Mouse (Mus musculus) G1E-ER4 (cell line): Measurements from ENCODE around the gene Klhdc9. TPM values are rescaled to one million over a fixed set of nuclear protein-coding genes. Genes with fewer than 3 reads are reported as not detected.

Experiments
- GATA1 ChIP-seq: IDR thresholded peaks from one replicate; pipeline ENCODE4 v1.8.0; 2012; ENCODE audit warnings: low read length, inconsistent platforms
- polyA plus RNA-seq: library from polyadenylated mRNA; stranded (reverse); fragments of >175 nt; gene quantifications from 2 replicates; pipeline ENCODE4 v1.2.3, GENCODE M21; 2012

Gene Klhdc9
- polyA plus RNA-seq = 0.48 and 0.63 TPM in 2 replicates

- no peak for TF ChIP-seq GATA1
These were observed at the start of gene Klhdc9 for GRCm38 (mm10) chr1:171360656-171361055. TSS of gene Klhdc9 (minus strand) at chr1:171360798.

DNA sequence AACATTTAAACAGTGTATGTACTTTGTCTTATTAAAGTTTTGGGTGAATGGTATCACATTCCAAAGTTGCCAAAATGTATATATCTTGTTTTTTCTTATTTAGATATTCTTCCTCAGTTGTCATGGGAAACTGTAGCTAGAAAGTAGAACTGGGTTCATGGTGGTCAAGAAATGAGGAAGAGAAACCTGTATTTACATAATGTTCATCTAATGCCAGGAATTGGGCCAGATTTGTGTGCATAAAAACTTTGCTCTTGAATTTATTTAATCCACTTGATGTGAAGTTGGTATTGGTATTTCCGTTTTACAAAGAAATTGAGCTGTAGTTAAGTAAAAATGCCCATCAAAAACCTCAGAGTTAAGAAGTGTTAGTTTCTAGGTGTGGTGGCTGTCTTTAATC is 49.6 kb upstream of the Klhdc9 start:
- no peak for TF ChIP-seq GATA1

DNA sequence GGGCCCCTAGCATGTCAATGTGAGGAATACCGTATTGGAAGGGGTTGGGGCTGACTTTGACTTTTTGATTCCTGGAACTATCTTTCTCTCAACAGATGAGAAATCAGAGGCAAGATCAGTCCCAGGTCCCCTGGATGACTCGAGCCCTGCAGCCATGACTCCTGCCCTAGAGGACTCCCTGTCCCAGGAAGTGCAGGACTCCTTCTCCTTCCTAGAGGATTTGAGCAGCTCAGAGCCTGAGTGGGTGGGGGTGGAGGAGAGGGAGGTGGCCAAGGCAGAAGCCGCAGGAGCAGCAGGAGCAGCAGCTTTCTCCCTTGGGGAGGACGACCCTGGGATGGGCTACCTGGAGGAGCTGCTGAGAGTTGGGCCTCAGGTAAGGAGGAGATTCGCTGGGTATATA is 46.7 kb upstream of the Klhdc9 start:
- no peak for TF ChIP-seq GATA1

GRCm38 (mm10) chr1:171402991-171403390 is 42.4 kb upstream of the Klhdc9 start:
- no peak for TF ChIP-seq GATA1

GRCm38 (mm10) chr1:171401821-171402220 is 41.2 kb upstream of the Klhdc9 start:
- TF ChIP-seq GATA1 = no peak

DNA sequence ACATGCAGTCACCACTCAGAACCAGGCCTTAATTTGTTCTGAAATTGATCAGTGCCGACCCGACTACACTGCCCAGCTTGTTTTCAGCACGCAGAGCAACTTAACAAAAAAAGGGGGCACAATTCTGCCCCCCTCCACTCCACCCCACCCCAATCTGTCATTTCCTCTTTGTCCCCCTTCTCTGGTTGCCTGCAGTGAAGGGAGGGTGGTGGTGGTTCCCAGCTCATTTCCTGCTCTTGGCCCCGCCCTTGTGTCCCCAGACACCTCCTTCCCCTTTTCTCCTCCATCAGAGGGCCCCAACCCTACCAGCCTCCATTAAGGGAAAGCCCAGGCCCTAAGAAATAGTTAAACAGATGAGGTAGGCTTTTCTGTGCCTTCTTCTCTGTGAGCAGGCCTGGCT is 29.5 kb upstream of the Klhdc9 start:
- no peak for TF ChIP-seq GATA1

DNA sequence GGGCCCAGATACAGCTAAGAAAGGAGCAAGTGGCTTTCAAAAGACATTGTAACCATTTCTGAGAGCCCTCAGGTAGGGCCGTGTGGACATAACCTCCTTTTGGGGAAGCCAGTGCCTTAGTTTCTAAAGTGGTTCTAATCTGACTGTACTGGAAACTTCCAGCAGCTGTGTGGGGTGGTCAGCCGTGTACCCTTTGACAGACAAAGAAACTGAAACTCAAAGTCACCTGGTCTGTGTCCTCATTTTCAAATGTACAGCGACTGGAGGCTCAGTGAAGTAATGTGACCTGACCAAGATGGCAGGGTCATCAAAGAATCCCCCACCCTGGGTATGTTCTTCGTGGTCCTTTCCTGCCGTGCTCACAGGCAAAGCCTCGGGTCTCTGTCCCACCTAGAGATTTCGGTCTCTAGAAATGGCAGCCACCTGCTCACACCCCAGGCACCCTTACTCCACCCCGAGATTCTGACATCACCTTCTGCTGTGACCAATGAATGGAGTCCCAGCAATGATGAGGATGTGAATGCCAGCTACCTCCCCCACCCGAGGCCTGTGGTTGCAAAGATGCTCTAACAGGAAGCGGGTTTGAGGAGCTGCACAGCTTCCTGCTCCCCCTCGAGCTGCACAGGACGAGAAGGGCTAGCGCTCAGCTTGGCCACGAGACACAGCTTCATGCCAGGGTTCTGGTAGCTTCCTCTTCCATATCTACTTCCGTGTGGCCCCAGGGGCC is 27.9 kb upstream of the Klhdc9 start, which contains the start of gene Arhgap30:
Arhgap30 (plus strand) TSS at position 579 of the 727 bp plus-strand sequence.
- no peak for TF ChIP-seq GATA1

DNA sequence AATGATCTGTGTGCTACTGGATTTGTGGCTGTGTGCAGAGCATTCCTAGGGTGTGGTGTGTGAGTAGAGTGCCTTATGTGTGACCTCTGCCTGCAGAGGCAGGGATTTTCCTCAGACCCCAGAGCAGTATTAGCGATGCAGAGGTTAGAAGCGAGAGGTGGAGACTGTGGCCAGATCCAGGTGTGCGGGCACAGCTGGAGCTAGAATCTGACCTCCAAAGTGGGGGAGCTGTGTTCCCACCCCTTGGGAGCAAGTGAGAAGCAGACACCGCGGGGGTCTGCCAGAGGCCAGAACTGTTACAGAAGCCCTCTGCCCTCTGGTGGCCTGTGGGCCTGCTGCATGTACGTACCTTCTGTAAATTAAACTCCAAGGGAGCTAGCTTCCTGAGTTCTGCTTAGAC is 26.5 kb upstream of the Klhdc9 start:
- TF ChIP-seq GATA1 = no peak

DNA sequence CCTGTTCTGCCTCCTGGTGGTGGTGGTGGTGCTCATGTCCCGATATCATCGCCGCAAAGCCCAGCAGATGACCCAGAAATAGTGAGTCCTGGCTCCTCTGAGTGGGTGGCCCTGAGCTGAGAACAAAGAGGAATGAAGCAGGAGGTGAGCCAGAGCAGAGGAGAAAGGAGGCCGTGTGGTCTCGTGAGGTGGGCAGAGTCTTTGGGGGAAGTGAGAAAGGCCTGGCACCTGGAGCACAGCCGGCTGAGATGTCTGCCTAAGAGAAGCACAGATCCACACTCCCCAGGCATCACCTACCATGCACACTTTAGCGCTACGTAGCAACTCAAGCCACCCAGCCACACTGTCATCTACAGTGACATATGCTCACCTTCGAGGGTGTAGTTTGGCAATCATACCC is 24.6 kb upstream of the Klhdc9 start:
- no peak for TF ChIP-seq GATA1

DNA sequence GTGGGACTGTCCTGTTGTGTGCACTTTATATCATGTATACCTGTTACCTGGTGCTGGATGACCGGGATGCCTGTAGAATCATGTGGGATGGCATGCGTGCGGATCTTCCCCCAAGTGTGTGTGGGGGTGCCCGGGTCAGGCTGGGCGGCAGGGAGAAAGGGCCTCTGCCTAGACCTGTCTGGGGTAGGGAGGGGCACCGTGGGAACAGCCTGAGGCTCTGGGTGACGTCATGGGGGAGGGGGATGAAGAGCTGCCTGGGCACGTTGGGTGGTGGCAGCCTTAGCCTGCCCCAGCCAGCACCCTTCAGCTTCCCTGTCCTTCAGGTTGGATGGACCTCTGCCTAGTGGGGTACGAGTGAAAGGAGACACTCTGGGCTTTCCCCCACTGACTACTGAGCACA is 23.8 kb upstream of the Klhdc9 start:
- no peak for TF ChIP-seq GATA1

DNA sequence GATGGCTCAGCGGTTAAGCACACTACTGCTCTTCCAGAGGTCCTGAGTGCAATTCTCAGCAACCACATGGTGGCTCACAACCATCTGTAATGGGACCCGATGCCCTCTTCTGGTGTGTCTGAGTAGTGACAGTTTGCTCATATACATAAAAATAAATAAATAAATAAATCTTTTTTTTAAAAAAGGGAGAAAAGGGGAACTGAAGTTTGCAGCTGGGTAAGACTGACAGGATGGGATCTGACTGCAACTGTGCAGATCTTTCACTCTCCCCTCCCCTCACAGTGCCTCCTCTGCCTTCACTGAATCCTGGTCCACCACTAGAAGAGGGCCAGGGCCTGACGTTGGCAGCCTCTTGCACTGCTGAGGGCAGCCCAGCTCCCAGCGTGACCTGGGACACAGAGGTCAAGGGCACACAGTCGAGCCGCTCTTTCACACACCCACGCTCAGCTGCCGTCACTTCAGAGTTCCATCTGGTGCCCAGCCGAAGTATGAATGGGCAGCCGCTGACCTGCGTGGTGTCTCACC is 21.6 kb upstream of the Klhdc9 start:
- no peak for TF ChIP-seq GATA1

DNA sequence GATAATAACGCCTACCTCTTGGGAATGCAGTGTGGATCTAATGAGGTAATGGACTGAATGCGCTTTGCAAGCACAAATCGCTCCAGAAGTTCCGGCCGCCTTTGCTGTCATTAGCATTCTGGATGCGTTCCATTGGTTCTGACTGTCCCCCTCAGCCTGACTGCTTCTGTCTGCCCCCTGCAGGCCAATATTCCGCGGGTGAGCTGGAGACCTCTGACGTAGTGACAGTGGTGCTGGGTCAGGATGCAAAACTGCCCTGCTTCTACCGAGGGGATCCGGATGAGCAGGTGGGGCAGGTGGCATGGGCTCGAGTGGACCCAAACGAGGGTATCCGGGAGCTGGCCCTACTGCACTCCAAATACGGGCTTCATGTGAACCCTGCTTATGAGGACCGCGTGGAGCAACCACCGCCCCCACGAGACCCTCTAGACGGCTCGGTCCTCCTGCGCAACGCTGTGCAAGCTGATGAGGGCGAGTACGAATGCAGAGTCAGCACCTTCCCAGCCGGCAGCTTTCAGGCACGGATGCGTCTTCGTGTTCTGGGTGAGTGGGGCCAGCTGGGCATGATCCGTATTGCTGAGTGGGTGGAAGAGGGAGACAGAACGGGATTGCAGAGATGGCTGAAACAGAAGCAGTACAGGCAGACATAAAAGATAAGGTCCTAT is 19.5 kb upstream of the Klhdc9 start:
- TF ChIP-seq GATA1 = no peak

GRCm38 (mm10) chr1:171378298-171378697 is 17.7 kb upstream of the Klhdc9 start:
- no peak for TF ChIP-seq GATA1

DNA sequence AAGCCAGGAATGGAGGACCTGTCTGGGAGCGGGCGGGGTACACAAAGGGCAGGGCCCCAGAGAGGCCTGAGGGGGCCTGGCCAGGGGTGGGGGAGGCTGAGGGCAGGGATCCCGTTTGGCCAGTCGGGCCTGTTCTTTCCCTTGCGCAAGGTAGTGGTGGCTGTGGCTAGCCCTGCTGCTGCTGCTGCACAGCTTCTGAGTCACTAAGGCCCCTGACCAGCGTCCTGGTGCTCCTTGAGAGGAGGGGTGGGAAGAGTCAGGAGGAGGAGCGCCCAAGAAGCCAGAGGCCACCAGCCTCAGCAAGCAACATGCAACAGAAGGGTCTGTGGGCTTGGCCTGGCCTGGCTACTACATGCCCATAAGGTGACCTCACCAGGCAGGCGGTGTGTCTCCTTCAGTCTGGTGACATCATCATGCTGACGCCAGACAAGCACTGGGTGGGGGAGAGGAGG is 15.1 kb upstream of the Klhdc9 start:
- no peak for TF ChIP-seq GATA1

GRCm38 (mm10) chr1:171373946-171374345 is 13.3 kb upstream of the Klhdc9 start:
- no peak for TF ChIP-seq GATA1

GRCm38 (mm10) chr1:171372880-171373279 is 12.3 kb upstream of the Klhdc9 start:
- no peak for TF ChIP-seq GATA1

GRCm38 (mm10) chr1:171369845-171370556 is 9.4 kb upstream of the Klhdc9 start, which contains the start of gene Nectin4:
TSS of gene Nectin4 (plus strand) at chr1:171370099.
- no peak for TF ChIP-seq GATA1
